Comparison of ENCODE assay signal across 9 mouse cellular contexts in the genomic region with DNA sequence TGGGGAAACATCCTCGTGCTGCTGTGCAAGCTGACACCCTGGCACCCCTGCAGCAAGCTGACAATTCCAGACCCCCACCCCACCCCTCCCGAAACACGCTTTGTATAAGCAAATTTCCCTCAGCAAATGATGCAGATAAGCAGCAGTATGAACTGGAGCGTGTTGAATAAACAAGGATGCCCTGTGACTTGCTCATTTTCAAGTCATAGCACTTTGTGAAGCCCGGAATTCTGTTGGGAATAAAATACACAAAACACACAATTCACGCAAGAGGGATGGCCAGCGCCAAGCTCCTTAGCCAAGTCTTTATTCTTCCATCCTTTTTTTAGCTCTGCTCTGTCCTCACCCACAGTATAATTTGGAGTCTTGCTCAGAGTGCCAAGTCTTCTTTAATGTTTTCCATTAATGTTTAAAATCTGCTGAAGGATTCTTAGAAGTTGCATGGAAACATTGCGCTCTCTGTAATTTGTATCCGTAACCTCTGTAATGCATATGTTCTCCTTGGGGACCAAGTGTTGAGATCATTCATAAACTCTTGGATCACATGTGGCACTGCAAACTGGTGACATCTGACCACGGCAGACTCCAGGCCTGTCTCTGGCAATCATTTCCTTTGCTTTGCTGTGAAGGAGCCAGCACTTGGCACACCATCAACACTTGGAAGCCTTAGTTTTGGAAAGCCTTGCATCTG.
DNase-seq lines count a peak whose midpoint lies in the region; ATAC-seq lines count a peak whose summit lies in the region.
"Had no signal": no experiment of that assay in that cellular context is flagged by ENCODE, and none has a peak within 500 bp of the region (broad histone marks: within the 10 kb centered on the region; RNA-seq: fewer than 3 reads in every experiment).

No protein-coding gene starts in this region.

- H3K27ac ChIP-seq in midbrain, embryonic 14.5 days (replicated peaks; ENCODE audit: low read depth, low read length) = no peak overlapping the region; the same call in 1 of the 2 replicates
- no peak overlapping the region for H3K27ac ChIP-seq in midbrain, embryonic 11.5 days (ENCODE audit: low read depth, low read length)
- 0 out of 2 replicates have a peak overlapping the region, but pooled peaks have one; percentile 35 for H3K27ac ChIP-seq in limb, embryonic 12.5 days
- H3K27ac ChIP-seq: left cerebral cortex, adult 2 months had no signal

- no peak for DNase-seq in cerebellum, adult 8-10 months
- DNase-seq in midbrain, embryonic 14.5 days = peak; percentile 50
- no peak for DNase-seq in midbrain, embryonic 11.5 days (ENCODE audit: low spot score, missing footprints)
- DNase-seq in gastrocnemius, postnatal 4 days (ENCODE audit: low spot score in 2 of 2) = peak; percentile 22 to 65
- DNase-seq in right cerebral cortex, postnatal 4 days = peak; percentile 61

- peaks cover 3% of the 10 kb centered on the region; the same call in 1 of the 2 replicates for H3K4me1 ChIP-seq in midbrain, embryonic 14.5 days (ENCODE audit: control insufficient read depth, insufficient read depth, low read length)
- no peaks in the 10 kb centered on the region for H3K4me1 ChIP-seq in midbrain, embryonic 11.5 days (ENCODE audit: control insufficient read depth, insufficient read depth, low read length)
- H3K4me1 ChIP-seq in limb, embryonic 12.5 days (replicated peaks) = peaks cover 32% of the 10 kb centered on the region

- ATAC-seq in cerebellum, adult (ENCODE audit: insufficient number of reproducible peaks, low FRiP score, low TSS enrichment) = peak; percentile 62; the same call in 1 of the 2 replicates
- no peak; the same call in 1 of the 2 replicates for ATAC-seq in midbrain, embryonic 14.5 days (ENCODE audit: low FRiP score, low TSS enrichment)
- no peak for ATAC-seq in midbrain, embryonic 11.5 days (ENCODE audit: low FRiP score)
- ATAC-seq in limb, embryonic 12.5 days (ENCODE audit: insufficient number of reproducible peaks, insufficient read depth, low FRiP score, low TSS enrichment, low read depth) = no peak; the same call in 1 of the 2 replicates
- no peak for ATAC-seq in granulocyte monocyte progenitor cell, adult 5-6 weeks (replicated peaks; ENCODE audit: poor library complexity, severe bottlenecking)

- no peak overlapping the region for H3K4me3 ChIP-seq in midbrain, embryonic 14.5 days (replicated peaks; ENCODE audit: low read depth, low read length)
- no peak overlapping the region for H3K4me3 ChIP-seq in midbrain, embryonic 11.5 days (ENCODE audit: low read depth, low read length)
- H3K4me3 ChIP-seq in limb, embryonic 12.5 days (replicated peaks) = no peak overlapping the region
- H3K4me3 ChIP-seq: left cerebral cortex, adult 2 months had no signal

- no peaks in the 10 kb centered on the region for H3K27me3 ChIP-seq in midbrain, embryonic 14.5 days (ENCODE audit: control insufficient read depth, insufficient read depth, low read length)
- no peaks in the 10 kb centered on the region for H3K27me3 ChIP-seq in midbrain, embryonic 11.5 days (ENCODE audit: control insufficient read depth, insufficient read depth, low read length)
- no peaks in the 10 kb centered on the region for H3K27me3 ChIP-seq in limb, embryonic 12.5 days

- no peaks in the 10 kb centered on the region for H3K36me3 ChIP-seq in midbrain, embryonic 14.5 days (ENCODE audit: control insufficient read depth, insufficient read depth, low read length)
- H3K36me3 ChIP-seq in midbrain, embryonic 11.5 days (ENCODE audit: control insufficient read depth, insufficient read depth, low read length) = no peaks in the 10 kb centered on the region
- H3K36me3 ChIP-seq in limb, embryonic 12.5 days = no peaks in the 10 kb centered on the region

- no peak overlapping the region for H3K9ac ChIP-seq in midbrain, embryonic 14.5 days (replicated peaks; ENCODE audit: low read length)
- H3K9ac ChIP-seq in midbrain, embryonic 11.5 days (ENCODE audit: low read length) = no peak overlapping the region
- no peak overlapping the region for H3K9ac ChIP-seq in limb, embryonic 12.5 days (replicated peaks)

- no peak overlapping the region for H3K4me2 ChIP-seq in midbrain, embryonic 14.5 days (ENCODE audit: low read length)
- H3K4me2 ChIP-seq in midbrain, embryonic 11.5 days = no peak overlapping the region
- H3K4me2 ChIP-seq in limb, embryonic 12.5 days = no peak overlapping the region

- H3K9me3 ChIP-seq in midbrain, embryonic 14.5 days (ENCODE audit: control insufficient read depth, low read length) = no peaks in the 10 kb centered on the region
- no peaks in the 10 kb centered on the region for H3K9me3 ChIP-seq in midbrain, embryonic 11.5 days (ENCODE audit: control insufficient read depth, low read length)
- peaks cover 6% of the 10 kb centered on the region; the same call in 1 of the 2 replicates for H3K9me3 ChIP-seq in limb, embryonic 12.5 days

- whole genome bisulfite sequencing in midbrain, embryonic 14.5 days = 69% methylated on average over 10 of the region's 10 CpGs
- WGBS in midbrain, embryonic 11.5 days = 74% methylated on average over 10 of the region's 10 CpGs
- 62% methylated on average over 10 of the region's 10 CpGs for WGBS in limb, embryonic 12.5 days

Comparison
In these comparisons a context has a peak if more than half of its experiments do, and no peak if none do; other contexts are left out.
1. DNase-seq: peak in midbrain, embryonic 14.5 days (single experiment), gastrocnemius, postnatal 4 days (2 of 2) and right cerebral cortex, postnatal 4 days (single experiment); none in cerebellum, adult 8-10 months (single experiment) and midbrain, embryonic 11.5 days (single experiment).